In genomic region chr6:71212471-71212870, GRCm38 (mm10) we compare ENCODE assay signal across 28 mouse cellular contexts. TPM values are rescaled to one million over a fixed set of nuclear protein-coding genes. Genes with fewer than 3 reads are reported as not detected.
DNase-seq lines count a peak whose midpoint lies in the region; ATAC-seq and TF ChIP-seq lines count a peak whose summit lies in the region.
"Had no signal": no experiment of that assay in that cellular context is flagged by ENCODE, and none has a peak within 500 bp of the region (broad histone marks: within the 10 kb centered on the region; RNA-seq: fewer than 3 reads in every experiment).

No protein-coding gene starts in this region.

- H3K4me3 ChIP-seq in heart, embryonic 15.5 days: no peak overlapping the region
- no peak overlapping the region for H3K4me3 ChIP-seq in liver, postnatal 0 days (ENCODE audit: low read depth, low read length)
- no peak overlapping the region for H3K4me3 ChIP-seq in liver, embryonic 11.5 days (ENCODE audit: low read depth, low read length)
- H3K4me3 ChIP-seq: embryonic facial prominence, embryonic 10.5 days; embryonic facial prominence, embryonic 12.5 days; forebrain, embryonic 13.5 days; forebrain, embryonic 15.5 days had no signal

- H3K4me1 ChIP-seq in heart, embryonic 15.5 days (replicated peaks): no peaks in the 10 kb centered on the region; the same call in 1 of the 2 replicates
- H3K4me1 ChIP-seq in liver, postnatal 0 days (ENCODE audit: insufficient read depth): peaks cover 4% of the 10 kb centered on the region; the same call in 1 of the 2 replicates
- no peaks in the 10 kb centered on the region for H3K4me1 ChIP-seq in liver, embryonic 11.5 days (replicated peaks; ENCODE audit: control insufficient read depth, insufficient read depth, low read length)
- H3K4me1 ChIP-seq: embryonic facial prominence, embryonic 10.5 days; embryonic facial prominence, embryonic 12.5 days; forebrain, embryonic 13.5 days; forebrain, embryonic 15.5 days had no signal

- no peak for TF ChIP-seq EP300 in liver, postnatal 0 days (IDR thresholded peaks at IDR 0.05; ENCODE audit: low read depth)

- no peak for ATAC-seq in heart, embryonic 15.5 days (replicated peaks; ENCODE audit: insufficient number of reproducible peaks, insufficient read depth, low FRiP score, low read depth)
- ATAC-seq in liver, postnatal 0 days: no peak
- ATAC-seq in liver, embryonic 11.5 days (replicated peaks; ENCODE audit: low FRiP score): no peak
- ATAC-seq: activated CD4-positive, CD25-positive, alpha-beta regulatory T cell, adult 4 months; CD4-positive, CD25-positive, alpha-beta regulatory T cell, adult 4 months; forebrain, embryonic 13.5 days; forebrain, embryonic 15.5 days; Patski had no signal

- 95% methylated on average over 3 of the region's 3 CpGs for WGBS in heart, embryonic 15.5 days
- 87% methylated on average over 3 of the region's 3 CpGs for WGBS in liver, postnatal 0 days (ENCODE audit: insufficient replicate concordance)
- WGBS in liver, embryonic 11.5 days: 94% methylated on average over 3 of the region's 3 CpGs

- peak; percentile 60 for DNase-seq in heart, adult 11 months
- no peak for DNase-seq in heart, postnatal 10 days
- DNase-seq in heart, adult 18-20 months: no peak
- DNase-seq in liver, postnatal 0 days: peak; percentile 2
- DNase-seq in liver, embryonic 11.5 days (ENCODE audit: low spot score): no peak
- DNase-seq: adrenal gland, adult 8-10 months; adrenal gland, postnatal 14 days; adrenal gland, postnatal 36 days; B cell, adult 2 months; cerebellum, adult 11-12 months; cerebellum, adult 2 months; cerebellum, adult 9-10 months; cerebellum, postnatal 10 days; cerebellum, postnatal 25 days had no signal

- no peak overlapping the region for H3K9ac ChIP-seq in heart, embryonic 15.5 days
- H3K9ac ChIP-seq in liver, postnatal 0 days (replicated peaks): no peak overlapping the region
- H3K9ac ChIP-seq in liver, embryonic 11.5 days (ENCODE audit: low read depth, low read length): no peak overlapping the region
- H3K9ac ChIP-seq: embryonic facial prominence, embryonic 12.5 days; forebrain, embryonic 13.5 days; forebrain, embryonic 15.5 days had no signal

- H3K27ac ChIP-seq in heart, embryonic 15.5 days: peak overlapping the region; percentile 29; the same call in 1 of the 2 replicates
- no peak overlapping the region for H3K27ac ChIP-seq in liver, postnatal 0 days (ENCODE audit: low read depth)
- H3K27ac ChIP-seq in liver, embryonic 11.5 days (ENCODE audit: low read depth, low read length): no peak overlapping the region
- H3K27ac ChIP-seq: embryonic facial prominence, embryonic 10.5 days; embryonic facial prominence, embryonic 12.5 days; forebrain, embryonic 13.5 days; forebrain, embryonic 15.5 days had no signal

- peaks cover 18% of the 10 kb centered on the region; the same call in 1 of the 2 replicates for H3K36me3 ChIP-seq in heart, embryonic 15.5 days
- no peaks in the 10 kb centered on the region for H3K36me3 ChIP-seq in liver, postnatal 0 days (replicated peaks; ENCODE audit: insufficient read depth, low read length)
- H3K36me3 ChIP-seq in liver, embryonic 11.5 days (ENCODE audit: control insufficient read depth, insufficient read depth, low read length): no peaks in the 10 kb centered on the region
- H3K36me3 ChIP-seq: embryonic facial prominence, embryonic 10.5 days; embryonic facial prominence, embryonic 12.5 days; forebrain, embryonic 15.5 days; G1E had no signal

- H3K9me3 ChIP-seq in heart, embryonic 15.5 days (replicated peaks): no peaks in the 10 kb centered on the region
- no peaks in the 10 kb centered on the region for H3K9me3 ChIP-seq in liver, postnatal 0 days (ENCODE audit: low read length)
- no peaks in the 10 kb centered on the region for H3K9me3 ChIP-seq in liver, embryonic 11.5 days (ENCODE audit: control insufficient read depth, low read length)
- H3K9me3 ChIP-seq: embryonic facial prominence, embryonic 10.5 days; embryonic facial prominence, embryonic 12.5 days; forebrain, embryonic 13.5 days; forebrain, embryonic 15.5 days; G1E had no signal

- intact Hi-C loops in heart, postnatal 10 days (cut with DNase I): no loop called here

- no peak overlapping the region for H3K4me2 ChIP-seq in heart, embryonic 15.5 days
- no peak overlapping the region for H3K4me2 ChIP-seq in liver, postnatal 0 days (ENCODE audit: low read depth, low read length)
- H3K4me2 ChIP-seq in liver, embryonic 11.5 days: no peak overlapping the region
- H3K4me2 ChIP-seq: embryonic facial prominence, embryonic 12.5 days; forebrain, embryonic 13.5 days; forebrain, embryonic 15.5 days had no signal

- no peak for TF ChIP-seq CTCF in liver, postnatal 0 days (IDR thresholded peaks at IDR 0.05; ENCODE audit: low read depth)

- H3K27me3 ChIP-seq in heart, embryonic 15.5 days: no peaks in the 10 kb centered on the region
- H3K27me3 ChIP-seq in liver, postnatal 0 days (ENCODE audit: insufficient read depth, low read length): no peaks in the 10 kb centered on the region
- H3K27me3 ChIP-seq in liver, embryonic 11.5 days (replicated peaks; ENCODE audit: control insufficient read depth, insufficient read depth, low read length): no peaks in the 10 kb centered on the region
- H3K27me3 ChIP-seq: CH12.LX; embryonic facial prominence, embryonic 12.5 days; forebrain, embryonic 13.5 days; forebrain, embryonic 15.5 days; Patski had no signal

RNA-seq across cellular contexts. Expression of gene Fabp1, which starts 12.8 kb away (rescaled TPM):
- not detected for total RNA-seq in heart, postnatal 10 days (2021)
- polyA plus RNA-seq in heart, embryonic 15.5 days (2015; fragmentation: Nextera tagmentation; extraction: Ambion mirVana): 0.42 and 2.9 TPM in 2 replicates
- not detected for total RNA-seq in heart, adult 18-20 months (2021)
- polyA plus RNA-seq in liver, postnatal 0 days (2015; fragmentation: Nextera tagmentation; extraction: Ambion mirVana): 6,645 and 7,607 TPM in 2 replicates
- polyA plus RNA-seq in liver, embryonic 11.5 days (2014; fragmentation: Nextera tagmentation; extraction: Ambion mirVana): 59.9 and 63.9 TPM in 2 replicates
- total RNA-seq: adrenal gland, adult 18-20 months; CH12.LX; G1E had no signal
- polyA plus RNA-seq: activated CD4-positive, CD25-positive, alpha-beta regulatory T cell, adult 4 months; CD4-positive, CD25-positive, alpha-beta regulatory T cell, adult 4 months; cerebellum, adult 2 months; cortical plate, adult 2 months; embryonic facial prominence, embryonic 10.5 days; embryonic facial prominence, embryonic 12.5 days; embryonic facial prominence, embryonic 14.5 days; forebrain, embryonic 11.5 days; forebrain, embryonic 13.5 days; forebrain, embryonic 15.5 days; G1E; Patski had no signal

RNA-seq across cellular contexts. Expression of gene Krcc1, which starts 59.0 kb away (rescaled TPM):
- 10 to 100 TPM; 51.0 to 55.9 TPM for total RNA-seq in heart, postnatal 10 days (2021)
- 54.6 and 68.2 TPM in 2 replicates for polyA plus RNA-seq in heart, embryonic 15.5 days (2015; fragmentation: Nextera tagmentation; extraction: Ambion mirVana)
- 10 to 100 TPM; 60.6 to 63.9 TPM for total RNA-seq in heart, adult 18-20 months (2021)
- polyA plus RNA-seq in liver, postnatal 0 days (2015; fragmentation: Nextera tagmentation; extraction: Ambion mirVana): 47.0 and 49.2 TPM in 2 replicates
- 35.5 and 40.3 TPM in 2 replicates for polyA plus RNA-seq in liver, embryonic 11.5 days (2014; fragmentation: Nextera tagmentation; extraction: Ambion mirVana)

Comparison
In these comparisons a context has a peak if more than half of its experiments do, and no peak if none do; other contexts are left out.
1. DNase-seq: peak in heart, adult 11 months (single experiment) and liver, postnatal 0 days (single experiment); none in heart, postnatal 10 days (0 of 2), heart, adult 18-20 months (0 of 2) and liver, embryonic 11.5 days (single experiment).
2. RNA of gene Fabp1, which starts 12.8 kb away (polyA plus RNA-seq): 6,645 to 7,607 TPM in liver, postnatal 0 days; 59.9 to 63.9 TPM in liver, embryonic 11.5 days and 0.42 to 2.9 TPM in heart, embryonic 15.5 days; every median in the first group is over 100 times any median in the second.